Mouse (Mus musculus) inflammation-experienced regulatory T-cells, adult 6 months (primary cell): ENCODE results near the gene Gm20388. TPM values are rescaled to one million over a fixed set of nuclear protein-coding genes. Genes with fewer than 3 reads are reported as not detected.

Source experiments
- ATAC-seq: one replicate; pipeline ENCODE4 v1.8.0; 2017
- polyA plus RNA-seq, 3 experiments: library from polyadenylated mRNA; unstranded; fragments of 100-300 nt; shearing (Covaris generic); gene quantifications; one replicate each; pipeline ENCODE4 v1.2.1; 2017

Gm20388 gene
- polyA plus RNA-seq, 3 experiments from 2014 or later: 10.8 to 14.1 (median 11.8) TPM

- ATAC-seq: no peak
These were observed 2240.9 kb downstream of the Gm20388 start for GRCm38 (mm10) chr8:122151541-122151940.

DNA sequence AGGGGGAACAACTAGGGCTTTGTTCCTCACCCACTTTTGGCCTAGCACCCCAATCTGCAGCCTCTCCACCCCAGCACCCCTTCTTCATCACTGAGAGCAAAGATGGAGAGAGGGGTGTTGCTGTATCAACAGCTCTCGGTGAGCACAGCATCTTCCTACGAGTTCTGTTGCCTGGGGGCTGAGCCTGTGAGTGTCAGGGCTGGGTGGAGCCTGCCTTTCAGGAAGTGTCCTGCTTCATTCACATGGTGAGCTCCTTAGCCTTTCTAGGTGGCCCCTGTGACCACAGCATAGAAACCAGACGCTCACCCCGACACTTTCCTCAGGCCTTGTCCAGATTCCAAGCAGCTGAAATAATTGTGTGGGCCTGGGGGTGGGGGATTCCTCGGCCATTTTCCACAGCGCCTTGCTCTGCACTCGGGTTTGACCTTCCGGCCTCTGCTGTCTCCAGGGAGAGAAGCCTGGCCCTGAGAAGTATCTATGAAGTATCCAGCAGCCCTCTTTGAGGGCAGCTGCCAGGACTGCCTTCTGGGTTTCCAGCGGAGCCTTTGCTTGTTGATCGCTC lies 2244.5 kb downstream of the Gm20388 start:
- no peak for ATAC-seq

- no peak for ATAC-seq
These were observed 2245.3 kb downstream of the Gm20388 start for GRCm38 (mm10) chr8:122155964-122156363.

DNA sequence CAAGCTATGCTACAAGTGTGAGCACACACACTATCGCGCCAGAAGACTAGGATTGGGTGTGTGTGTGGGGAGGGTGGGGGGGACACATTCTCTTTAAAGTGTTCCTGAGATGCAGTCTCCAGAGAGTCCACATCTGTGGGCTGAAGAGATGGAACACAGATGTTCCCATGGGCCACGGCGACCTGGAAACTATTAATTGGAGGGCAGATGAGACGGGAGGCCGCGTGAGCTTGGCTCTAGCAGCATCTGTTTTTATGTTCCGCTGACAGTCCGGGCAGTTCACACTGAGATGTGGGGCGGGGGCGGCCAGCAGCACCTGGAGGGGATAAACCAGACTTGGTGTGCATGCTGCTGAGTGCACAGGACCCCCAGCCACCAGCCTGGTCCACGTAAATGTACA lies 2247.0 kb downstream of the Gm20388 start:
- no peak for ATAC-seq

GRCm38 (mm10) chr8:122160165-122160564 lies 2249.5 kb downstream of the Gm20388 start:
- no peak for ATAC-seq

- ATAC-seq: no peak
These were observed 2252.4 kb downstream of the Gm20388 start for GRCm38 (mm10) chr8:122162992-122163391.

DNA sequence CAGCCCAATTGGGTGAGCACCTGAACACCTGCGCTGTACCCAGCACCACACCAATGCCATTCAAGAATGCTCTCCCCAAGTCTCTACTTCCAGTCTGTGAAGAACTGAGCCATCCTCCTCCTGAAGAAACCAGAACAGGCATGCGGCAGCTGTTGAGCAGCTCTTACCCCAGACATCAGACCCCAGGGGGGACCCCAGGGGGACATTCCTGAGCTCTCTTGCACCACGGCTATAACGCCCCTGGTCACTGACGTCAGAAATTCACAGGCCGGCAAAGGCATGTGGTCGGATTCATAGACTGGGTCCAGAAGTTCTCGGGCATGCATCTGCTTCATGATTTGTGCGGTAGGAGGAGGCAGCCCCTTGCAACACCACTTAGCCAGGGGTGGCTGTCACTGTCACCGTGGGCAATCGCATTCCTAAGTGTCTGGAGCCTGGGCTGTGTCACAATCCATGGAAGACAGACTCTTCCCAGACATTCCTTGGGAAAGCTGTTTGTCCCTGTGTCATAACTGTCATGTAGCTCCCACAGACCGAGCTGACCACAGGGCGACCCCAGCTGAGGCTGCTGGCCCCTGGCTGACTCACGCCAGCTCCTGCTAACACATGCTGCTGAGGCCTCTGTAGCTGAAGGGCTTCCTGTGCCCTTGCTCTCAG lies 2256.7 kb downstream of the Gm20388 start:
- no peak for ATAC-seq

GRCm38 (mm10) chr8:122169446-122169845 lies 2258.8 kb downstream of the Gm20388 start:
- no peak for ATAC-seq

GRCm38 (mm10) chr8:122171823-122172222 lies 2261.2 kb downstream of the Gm20388 start:
- ATAC-seq: no peak

DNA sequence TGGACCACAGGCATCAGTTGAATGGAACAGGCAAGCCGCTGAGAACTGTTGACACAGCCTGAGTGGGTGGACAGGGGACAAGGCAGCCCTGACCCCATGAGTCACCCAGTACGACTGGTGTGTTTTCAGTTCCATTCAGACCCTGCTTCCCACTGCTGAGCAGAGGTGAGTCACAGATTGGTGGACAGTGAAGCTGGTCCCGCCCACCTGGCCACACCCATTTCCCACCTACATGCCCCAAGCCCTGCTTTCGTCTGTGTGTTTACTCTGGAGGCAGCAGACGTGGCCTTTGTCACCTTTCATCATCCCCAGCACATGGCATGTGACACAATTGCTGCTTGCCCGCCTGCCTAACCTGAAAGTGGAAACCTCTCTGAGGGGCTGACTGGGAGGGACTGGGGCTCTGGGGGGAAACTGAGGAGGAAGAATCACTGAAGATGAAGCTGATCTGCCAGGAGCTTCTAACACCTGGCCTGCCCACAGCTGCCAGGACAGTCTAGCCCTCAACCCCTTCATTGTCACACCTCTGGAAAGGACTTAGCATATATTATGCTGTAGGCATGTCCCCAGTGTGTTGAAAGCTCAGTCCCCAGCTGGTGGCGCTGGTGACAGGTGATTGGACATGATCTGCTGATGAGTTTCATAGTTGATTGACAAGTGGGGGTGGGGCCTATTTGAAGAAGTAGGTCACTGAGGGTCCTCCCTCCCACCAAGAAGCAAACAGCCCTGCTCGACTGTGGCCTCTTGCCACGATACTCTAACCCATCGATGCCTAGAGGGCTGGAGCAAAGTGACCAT lies 2263.7 kb downstream of the Gm20388 start:
- ATAC-seq: no peak

DNA sequence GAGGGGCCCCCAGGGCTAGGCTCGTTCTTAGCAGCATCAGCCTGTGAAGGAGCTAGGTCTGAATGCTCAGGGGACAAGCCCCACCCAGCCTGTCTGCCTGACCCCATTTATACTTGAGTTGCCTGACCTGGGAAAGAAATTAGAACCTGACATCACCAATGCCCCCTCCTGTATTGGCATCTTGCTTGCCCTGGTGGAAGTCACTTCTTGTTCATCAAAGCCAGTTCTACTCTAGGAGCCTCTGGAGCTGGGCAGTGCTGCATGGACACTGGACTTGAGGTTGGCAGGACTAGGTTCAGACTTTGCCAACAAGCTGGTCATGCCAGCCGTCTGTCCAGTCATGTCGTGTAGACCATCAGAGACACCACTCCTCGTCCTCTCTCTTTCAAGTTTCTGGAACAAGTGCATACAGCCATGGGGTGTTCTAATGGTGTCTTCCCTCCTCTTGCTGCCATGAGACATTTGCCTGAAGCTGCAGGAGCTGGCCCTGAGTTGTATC lies 2267.8 kb downstream of the Gm20388 start:
- no peak for ATAC-seq

GRCm38 (mm10) chr8:122179354-122179753 lies 2268.7 kb downstream of the Gm20388 start:
- ATAC-seq: no peak

DNA sequence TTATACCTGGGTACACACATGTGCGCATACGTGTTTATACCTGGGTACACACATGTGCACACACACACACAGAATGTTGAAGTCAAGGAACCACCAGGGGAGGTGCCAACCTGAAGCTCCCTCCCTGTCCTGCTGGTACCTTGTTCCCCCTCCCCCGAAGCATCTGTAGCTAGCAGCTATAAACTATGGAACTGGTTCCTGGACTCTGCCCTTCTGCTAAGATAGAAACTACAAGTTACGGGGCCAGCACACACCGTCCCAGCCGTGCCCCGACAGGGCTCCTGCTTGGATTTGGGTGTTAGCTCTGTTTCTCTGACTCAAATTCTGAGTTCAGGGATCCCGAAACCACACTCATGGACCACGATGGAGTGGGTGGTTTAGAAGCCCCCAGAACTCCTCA lies 2269.5 kb downstream of the Gm20388 start:
- no peak for ATAC-seq

DNA sequence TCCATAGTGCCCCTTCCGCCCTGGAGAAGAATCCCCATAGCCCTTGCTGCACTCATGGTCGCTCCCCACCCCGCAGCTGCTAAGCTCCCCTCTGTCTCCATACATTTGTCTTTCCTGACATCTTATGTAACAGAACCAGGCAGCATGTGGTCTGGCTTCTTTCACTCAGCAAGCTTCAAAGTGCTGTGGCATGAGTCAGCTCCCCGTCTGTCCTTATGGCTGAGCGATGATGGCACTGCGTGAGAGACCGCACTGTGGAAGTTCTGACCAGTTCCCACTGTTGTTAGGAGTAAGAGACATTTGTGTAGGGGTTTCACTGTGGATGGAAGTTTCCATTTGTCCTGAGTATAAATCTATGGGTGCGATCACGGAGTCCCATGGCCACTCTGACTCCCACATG lies 2270.8 kb downstream of the Gm20388 start:
- no peak for ATAC-seq

- ATAC-seq: no peak
These were observed 2271.3 kb downstream of the Gm20388 start for GRCm38 (mm10) chr8:122181991-122182390.

- ATAC-seq: no peak
These were observed 2275.8 kb downstream of the Gm20388 start for GRCm38 (mm10) chr8:122186363-122186974.

GRCm38 (mm10) chr8:122187271-122187670 lies 2276.6 kb downstream of the Gm20388 start:
- ATAC-seq: no peak

- no peak for ATAC-seq
These were observed 2279.9 kb downstream of the Gm20388 start for GRCm38 (mm10) chr8:122190349-122191053.

DNA sequence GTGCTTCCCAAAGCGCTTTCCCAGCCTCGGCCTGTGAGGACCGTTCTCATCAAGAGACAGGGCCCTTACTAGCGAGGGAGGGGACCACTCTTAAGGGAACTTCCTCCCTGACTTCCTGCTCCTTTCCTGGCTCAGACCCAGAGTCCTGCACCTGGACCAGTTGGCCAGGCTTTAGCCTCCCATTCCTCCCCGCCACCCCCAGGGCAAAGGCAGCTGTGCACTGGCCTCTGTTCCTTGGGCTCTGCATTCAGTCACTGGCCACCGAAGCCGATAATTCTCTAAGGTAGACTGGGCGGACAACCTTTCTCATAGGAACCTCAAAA lies 2280.4 kb downstream of the Gm20388 start:
- no peak for ATAC-seq

GRCm38 (mm10) chr8:122192771-122193170 lies 2282.1 kb downstream of the Gm20388 start:
- ATAC-seq: no peak

- ATAC-seq: no peak
These were observed 2282.9 kb downstream of the Gm20388 start for GRCm38 (mm10) chr8:122193521-122193920.

DNA sequence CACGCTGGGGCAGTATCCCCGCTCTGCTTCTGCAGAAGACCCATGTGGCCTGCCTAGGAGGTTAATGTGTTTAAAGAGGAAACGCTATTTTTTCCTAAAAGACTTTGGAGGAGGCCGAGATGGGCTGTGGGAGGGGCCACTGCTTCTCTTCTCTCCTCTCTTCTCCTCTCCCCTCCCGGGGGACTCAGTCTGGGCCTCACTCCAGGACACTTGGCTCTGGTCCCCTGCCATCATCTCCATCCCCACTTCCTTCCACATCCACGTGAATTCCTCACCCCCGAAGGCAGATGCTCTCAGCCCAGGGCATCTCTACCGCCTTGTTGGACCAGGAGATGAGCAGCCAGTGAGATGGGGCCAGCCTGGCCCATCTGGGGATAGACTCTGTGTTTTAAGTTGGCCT lies 2283.8 kb downstream of the Gm20388 start:
- ATAC-seq: no peak

GRCm38 (mm10) chr8:122197342-122197741 lies 2286.7 kb downstream of the Gm20388 start:
- ATAC-seq: no peak
